Mouse (Mus musculus) right cerebral cortex, postnatal 4 days (tissue): ENCODE results near the gene Agpat2.

Experiments
- DNase-seq: peaks from one replicate; pipeline ENCODE4 v3.0.0-alpha.2; 2022

Gene Agpat2

GRCm38 (mm10) chr2:26594934-26595724, 9.1 kb downstream of the Agpat2 start:
- no peak for DNase-seq

DNA sequence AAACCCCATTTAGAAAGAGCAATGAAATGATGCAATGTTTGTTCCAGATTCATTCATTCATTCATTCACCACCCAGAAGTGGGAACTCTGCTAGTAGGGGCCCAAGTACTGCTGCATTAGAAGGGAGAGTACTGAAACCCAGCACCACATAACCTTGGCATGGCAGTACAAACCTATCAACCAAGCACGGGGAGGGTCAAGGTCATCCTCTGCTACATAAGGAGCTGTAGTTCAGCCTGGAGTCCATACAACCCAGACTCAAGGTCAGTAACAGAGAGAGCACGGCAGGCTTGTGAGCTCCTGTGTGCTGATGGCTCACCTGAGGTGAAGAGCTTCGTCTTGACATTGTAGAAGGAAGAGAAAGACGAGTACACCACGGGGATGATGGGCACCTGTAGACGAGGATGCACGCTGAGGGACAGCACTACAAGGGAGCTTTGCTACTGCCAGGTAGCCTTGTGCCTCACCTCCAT, 9.7 kb downstream of the Agpat2 start:
- no peak for DNase-seq

- DNase-seq = no peak
These were observed 10.2 kb downstream of the Agpat2 start for GRCm38 (mm10) chr2:26594022-26594346.

GRCm38 (mm10) chr2:26593211-26594021, 10.8 kb downstream of the Agpat2 start:
- DNase-seq = no peak

- no peak for DNase-seq
These were observed 12.8 kb downstream of the Agpat2 start for GRCm38 (mm10) chr2:26591416-26591815.

DNA sequence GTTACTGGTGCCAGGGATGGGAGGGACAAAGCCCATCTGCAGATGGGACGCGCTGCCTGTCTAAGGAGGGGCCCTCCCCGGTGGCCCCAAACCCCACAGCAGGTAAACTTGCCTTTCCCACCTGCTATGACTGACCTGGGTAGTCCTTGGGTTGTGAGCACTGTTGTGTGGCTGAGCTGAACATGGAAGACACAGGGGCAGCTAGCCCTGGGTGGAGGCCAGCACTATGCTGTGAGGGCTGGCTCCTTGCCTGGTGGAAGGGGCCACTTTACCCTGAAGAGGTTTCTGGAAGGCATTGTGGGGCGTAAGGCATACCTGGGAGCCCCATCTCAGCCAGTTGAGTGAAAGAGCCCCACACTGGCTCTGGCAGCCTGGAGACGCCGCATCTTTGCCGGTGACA, 13.3 kb downstream of the Agpat2 start:
- DNase-seq = no peak

- no peak for DNase-seq
These were observed 13.9 kb downstream of the Agpat2 start for GRCm38 (mm10) chr2:26590282-26590681.

DNA sequence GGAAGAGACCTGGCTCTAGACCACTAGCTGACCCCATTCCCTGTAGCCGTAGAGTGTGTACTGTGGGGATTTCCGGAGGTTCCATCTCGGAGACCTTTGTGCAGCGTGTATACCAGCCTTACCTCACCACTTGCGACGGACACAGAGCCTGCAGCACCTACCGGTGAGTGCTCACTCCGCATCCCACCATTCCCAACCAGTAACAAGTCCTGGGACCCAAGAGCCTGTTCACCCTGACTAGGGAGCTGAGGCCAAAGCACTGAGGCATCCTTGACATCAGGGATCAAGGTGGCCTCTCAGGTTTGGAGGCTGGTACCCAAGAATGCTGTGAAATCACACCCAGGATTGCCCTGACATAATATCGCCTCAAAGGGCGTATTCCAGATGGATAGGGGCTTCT, 14.9 kb downstream of the Agpat2 start:
- no peak for DNase-seq

- no peak for DNase-seq
These were observed 15.6 kb downstream of the Agpat2 start for GRCm38 (mm10) chr2:26588573-26588972.

GRCm38 (mm10) chr2:26587044-26587405, 17.2 kb downstream of the Agpat2 start:
- peak; percentile 45 for DNase-seq

- DNase-seq = peak; percentile 81
These were observed 17.7 kb downstream of the Agpat2 start, which contains the start of gene Gm20532 for GRCm38 (mm10) chr2:26586294-26587043. Gene Gm20532 (plus strand): TSS chr2:26586639.

DNA sequence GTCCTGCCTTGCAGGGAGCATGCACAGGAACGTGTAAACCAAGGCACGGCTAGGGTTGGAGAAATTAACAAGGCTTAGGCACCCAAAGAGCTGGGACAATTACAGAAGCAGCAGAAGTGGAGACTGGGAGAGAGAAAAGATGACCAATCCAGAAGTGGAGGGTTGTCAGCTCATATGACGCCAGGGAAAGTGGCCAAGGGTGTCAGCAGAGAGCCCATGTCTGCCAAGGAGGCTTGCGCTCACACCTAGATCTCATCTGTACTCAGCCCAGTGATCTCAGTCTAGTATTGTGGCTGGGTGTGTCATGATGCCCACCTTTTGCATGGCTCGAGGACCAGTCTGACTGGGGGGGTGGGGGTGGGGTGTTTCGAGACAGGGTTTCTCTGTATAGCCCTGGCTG, 18.5 kb downstream of the Agpat2 start:
- DNase-seq = no peak

GRCm38 (mm10) chr2:26583640-26584039, 20.6 kb downstream of the Agpat2 start:
- no peak for DNase-seq

- DNase-seq = no peak
These were observed 21.5 kb downstream of the Agpat2 start for GRCm38 (mm10) chr2:26582741-26583140.

DNA sequence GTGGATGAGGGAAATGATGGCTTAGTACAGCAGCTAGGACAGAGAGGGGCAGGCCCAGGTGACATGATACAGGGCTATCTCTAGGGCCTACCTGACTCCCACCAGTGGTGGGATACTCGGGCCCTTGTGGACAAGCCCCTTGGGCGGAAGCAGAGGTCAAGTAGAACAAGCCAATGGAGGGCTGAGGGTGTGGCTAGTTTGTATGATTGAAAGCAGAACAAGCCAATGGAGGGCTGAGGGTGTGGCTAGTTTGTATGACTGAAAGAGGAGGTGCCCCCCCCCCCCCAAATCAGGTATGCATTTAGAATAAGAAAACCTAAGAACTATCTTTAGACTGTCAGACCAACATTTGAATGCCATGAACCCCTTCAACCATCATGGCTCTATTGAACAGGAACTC, 22.0 kb downstream of the Agpat2 start:
- DNase-seq = no peak

DNA sequence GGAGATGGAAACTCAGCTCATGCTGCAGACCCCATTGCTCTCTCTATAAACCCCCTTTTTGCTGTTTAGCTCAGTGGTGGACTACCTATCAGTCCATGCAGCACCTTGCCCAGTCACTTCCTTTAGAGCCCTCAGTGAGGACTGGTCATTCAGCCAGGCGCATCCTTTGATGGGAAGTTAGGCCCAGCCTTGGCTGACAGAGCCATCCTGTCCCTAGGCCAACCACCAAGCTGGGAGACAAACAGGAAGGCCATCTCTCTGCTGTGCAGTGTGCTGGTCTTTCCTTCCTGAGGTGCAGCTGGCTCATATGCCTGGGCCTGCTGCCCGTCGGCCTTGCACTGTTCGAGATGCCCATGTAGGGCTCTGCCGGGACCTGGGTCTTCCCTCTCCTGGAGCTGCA, 23.5 kb downstream of the Agpat2 start:
- DNase-seq = no peak

GRCm38 (mm10) chr2:26579714-26580113, 24.5 kb downstream of the Agpat2 start, which contains the start of gene Egfl7:
Gene Egfl7 (plus strand): TSS chr2:26580014.
- DNase-seq = no peak

DNA sequence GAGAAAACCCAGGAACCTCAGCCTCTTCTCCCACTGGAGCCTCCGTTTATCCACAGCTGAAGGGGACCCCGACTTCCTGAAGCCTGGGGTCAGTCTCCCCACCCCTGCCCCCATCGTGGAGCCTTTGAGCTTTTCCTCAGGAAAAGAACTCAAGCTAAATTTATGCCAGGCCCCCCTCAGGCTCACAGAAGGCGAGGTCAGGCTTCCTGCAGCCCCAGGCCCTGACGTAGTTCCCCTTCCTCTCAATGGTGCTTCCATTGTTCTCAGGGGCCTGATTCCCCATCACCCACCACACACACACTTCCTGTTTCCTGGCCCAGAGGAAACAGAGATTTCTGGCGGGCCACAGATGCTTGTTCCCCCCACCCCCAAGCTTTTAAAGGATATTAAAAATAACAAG, 25.8 kb downstream of the Agpat2 start:
- DNase-seq = no peak

DNA sequence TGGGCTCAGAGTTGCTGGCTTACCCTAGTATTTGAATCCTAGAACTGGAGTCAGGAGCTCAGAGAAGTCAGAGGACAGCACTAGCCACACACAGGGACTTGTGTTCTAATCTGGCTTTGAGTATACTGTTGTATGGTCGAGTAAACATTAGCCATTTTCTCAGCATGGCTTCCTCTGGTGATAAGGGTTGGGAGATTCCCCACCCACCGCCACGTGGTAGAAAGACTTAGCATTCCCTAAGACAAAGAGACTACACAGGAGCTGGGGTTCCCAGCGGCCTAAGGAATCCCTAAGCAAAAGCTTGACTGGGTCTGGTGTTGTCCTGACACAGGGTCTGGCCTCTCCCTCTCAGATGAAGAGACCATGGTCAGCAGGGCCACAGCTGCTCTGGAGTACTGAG, 27.8 kb downstream of the Agpat2 start:
- DNase-seq = no peak

DNA sequence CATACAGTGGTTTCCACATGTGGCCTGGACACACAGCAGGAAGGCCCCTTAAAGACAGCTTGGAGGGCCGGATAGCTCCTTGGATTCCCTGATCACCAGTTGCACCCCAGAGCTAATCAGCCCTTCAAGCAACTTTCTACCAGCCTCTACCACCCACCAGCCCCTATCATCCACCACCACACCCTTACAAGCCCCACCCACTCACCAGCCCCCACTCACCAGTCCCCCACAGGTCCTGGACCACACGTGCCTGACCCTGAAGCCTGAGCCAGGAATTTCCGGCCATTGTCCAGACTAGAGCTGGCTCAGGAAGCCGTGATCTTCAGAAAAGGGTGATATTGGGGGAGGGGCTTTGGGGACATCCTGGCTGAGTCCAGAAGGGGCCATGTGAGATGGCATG, 28.4 kb downstream of the Agpat2 start:
- no peak for DNase-seq

DNA sequence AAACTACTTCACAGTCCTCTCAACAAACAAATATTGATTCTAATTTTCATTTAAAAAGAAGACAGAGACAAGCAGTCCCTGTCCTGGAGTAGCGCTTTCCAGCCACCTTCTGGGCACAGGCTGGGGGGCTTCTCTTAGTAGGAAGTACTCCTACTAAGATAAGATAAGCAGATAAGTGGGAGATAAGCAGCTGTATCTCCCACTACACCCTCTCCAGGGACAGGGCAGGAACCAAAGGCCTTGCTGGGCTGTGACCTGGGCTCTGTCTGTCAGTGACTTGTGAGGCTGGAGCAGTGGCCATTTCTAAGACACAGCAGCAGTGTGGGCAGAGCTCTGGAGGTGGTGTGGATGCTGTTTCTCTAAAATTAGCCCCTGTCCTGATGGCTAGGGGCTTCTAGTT, 28.8 kb downstream of the Agpat2 start:
- no peak for DNase-seq

DNA sequence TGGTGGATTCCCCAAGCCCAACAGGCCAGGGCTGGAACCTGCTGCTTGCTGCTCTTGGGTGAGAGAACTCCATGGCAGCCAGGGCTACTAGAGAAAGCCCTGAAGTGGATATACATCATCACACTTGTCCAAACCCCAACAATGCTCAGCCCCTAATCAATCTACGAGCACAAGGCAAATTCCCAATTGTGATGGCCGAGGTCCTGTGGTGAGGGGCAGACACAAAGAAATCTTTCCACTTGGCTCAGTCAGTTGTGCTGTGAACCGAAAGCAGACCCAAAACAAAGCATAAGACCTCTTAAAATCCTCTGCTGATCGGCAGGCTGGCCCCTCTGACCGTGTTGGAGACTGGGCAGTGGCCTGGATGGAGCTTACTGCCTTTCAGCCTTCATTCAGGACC, 29.4 kb downstream of the Agpat2 start:
- DNase-seq = no peak

- no peak for DNase-seq
These were observed 30.4 kb downstream of the Agpat2 start for GRCm38 (mm10) chr2:26573807-26574206.
